Mouse (Mus musculus) forebrain, postnatal 0 days (tissue): ENCODE data around the gene Sarnp. TPM values are rescaled to one million over a fixed set of nuclear protein-coding genes. Genes with fewer than 3 reads are reported as not detected.
A peak's percentile ranks its signal among the peaks of the same experiment; 100 is the strongest.

Experiments
- ATAC-seq: fragments of 200-750 bp; cut with Nextera tagmentation; 2 replicates; pipeline ENCODE4 v1.8.0; 2017; ENCODE audit warnings: mild to moderate bottlenecking, moderate library complexity
- DNase-seq: peaks from one replicate; pipeline ENCODE4 v3.0.0-alpha.2; 2015
- H3K27ac ChIP-seq: fragments of 300-500 bp; sonication (generic); 2 replicates; pipeline ENCODE4 v1.5.1; 2014; ENCODE audit warnings: low read depth, mild to moderate bottlenecking, antibody characterized with exemption, low read length, moderate library complexity, mixed read lengths
- H3K27me3 ChIP-seq: fragments of 300-500 bp; sonication (generic); 2 replicates; pipeline ENCODE4 v1.6.1; 2014; ENCODE audit warnings: mild to moderate bottlenecking, low read length, mixed read lengths; ENCODE audit not compliant: insufficient read depth
- H3K36me3 ChIP-seq: fragments of 300-500 bp; sonication (generic); 2 replicates; pipeline ENCODE4 v1.6.1; 2014; ENCODE audit warnings: mild to moderate bottlenecking, moderate library complexity; ENCODE audit not compliant: insufficient read depth
- H3K4me1 ChIP-seq: fragments of 300-500 bp; sonication (generic); 2 replicates; pipeline ENCODE4 v1.6.1; 2014; ENCODE audit warnings: antibody characterized with exemption; ENCODE audit not compliant: insufficient read depth
- H3K4me2 ChIP-seq: fragments of 300-500 bp; sonication (generic); 2 replicates; pipeline ENCODE4 v1.6.1; 2014; ENCODE audit warnings: low read depth, mild to moderate bottlenecking, moderate library complexity
- H3K4me3 ChIP-seq: fragments of 300-500 bp; sonication (generic); 2 replicates; pipeline ENCODE4 v1.5.1; 2014; ENCODE audit warnings: low read depth, low read length, mixed read lengths
- H3K9ac ChIP-seq: fragments of 300-500 bp; sonication (generic); 2 replicates; pipeline ENCODE4 v1.6.1; 2014; ENCODE audit warnings: mild to moderate bottlenecking
- H3K9me3 ChIP-seq: fragments of 300-500 bp; sonication (generic); 2 replicates; pipeline ENCODE4 v1.6.1; 2016; ENCODE audit warnings: low read length
- CTCF ChIP-seq: sonication (generic); IDR thresholded peaks from 2 replicates; pipeline ENCODE4 v1.5.1; 2016; ENCODE audit warnings: antibody characterized with exemption, control low read depth, low read depth
- WGBS: fragments of 180-500 bp; shearing (Covaris S2); extraction: QIAGEN DNeasy Blood & Tissue Kit; methylation state at CpG from one replicate; pipeline ENCODE4 v1.1.7; 2014; 5-methylcytosine and 5-hydroxymethylcytosine counted together
- polyA plus RNA-seq: library from polyadenylated mRNA; unstranded; fragments of >200 nt; fragmentation: Nextera tagmentation; extraction: Ambion mirVana; gene quantifications from 2 replicates; pipeline ENCODE4 v1.2.1, GENCODE M21; 2015
- total RNA-seq: library from RNA; depleted of rRNA; stranded (reverse); fragments of >200 nt; gene quantifications from 2 replicates; pipeline ENCODE4 v1.2.3, GENCODE M21; 2014

Sarnp gene
- total and polyA plus RNA-seq, 2 experiments from 2014 or later = 54.6 to 146 TPM

DNA sequence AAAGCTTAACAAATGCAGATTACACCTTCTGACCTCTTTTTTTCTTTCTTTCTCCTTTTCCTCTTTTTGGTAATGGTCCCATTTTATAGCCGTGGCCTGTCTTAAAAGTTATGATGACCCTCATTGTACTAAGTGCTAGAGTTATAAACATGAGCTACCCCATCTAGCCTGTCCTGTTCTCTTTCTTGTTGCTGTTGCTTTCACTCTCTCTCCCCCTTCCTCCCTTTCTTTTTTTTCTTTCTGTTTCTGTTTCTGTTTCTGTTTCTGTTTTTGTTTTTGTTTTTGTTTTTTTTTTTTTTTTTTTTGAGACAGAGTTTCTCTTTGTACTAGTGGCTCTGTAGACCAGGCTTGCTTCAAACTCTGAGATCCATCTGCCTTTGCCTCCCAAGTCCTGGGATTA is 49.4 kb downstream of the Sarnp start:
- ATAC-seq (no peak), DNase-seq (no peak)
- H3K27me3 ChIP-seq = no peaks in the 10 kb centered on the region
- no peaks in the 10 kb centered on the region for H3K9me3 ChIP-seq
- 96% methylated on average over 1 of the region's 1 CpGs for WGBS
- no peak overlapping the region for H3K4me2 ChIP-seq
- no peak overlapping the region for H3K9ac ChIP-seq
- no peak for TF ChIP-seq CTCF
- peaks cover 21% of the 10 kb centered on the region for H3K36me3 ChIP-seq
- no peak overlapping the region for H3K27ac ChIP-seq
- H3K4me3 ChIP-seq = no peak overlapping the region
- no peaks in the 10 kb centered on the region for H3K4me1 ChIP-seq

GRCm38 (mm10) chr10:128870341-128870740 is 53.2 kb downstream of the Sarnp start:
- ATAC-seq (no peak), DNase-seq (no peak)
- Histone ChIP-seq H3K4me2 (no peak overlapping the region), H3K27ac (no peak overlapping the region), H3K36me3 (peaks cover 36% of the 10 kb centered on the region), H3K4me1 (no peaks in the 10 kb centered on the region), H3K9ac (no peak overlapping the region), H3K4me3 (no peak overlapping the region), H3K27me3 (no peaks in the 10 kb centered on the region), H3K9me3 (no peaks in the 10 kb centered on the region)
- TF ChIP-seq CTCF = no peak
- 85% methylated on average over 3 of the region's 3 CpGs for WGBS

DNA sequence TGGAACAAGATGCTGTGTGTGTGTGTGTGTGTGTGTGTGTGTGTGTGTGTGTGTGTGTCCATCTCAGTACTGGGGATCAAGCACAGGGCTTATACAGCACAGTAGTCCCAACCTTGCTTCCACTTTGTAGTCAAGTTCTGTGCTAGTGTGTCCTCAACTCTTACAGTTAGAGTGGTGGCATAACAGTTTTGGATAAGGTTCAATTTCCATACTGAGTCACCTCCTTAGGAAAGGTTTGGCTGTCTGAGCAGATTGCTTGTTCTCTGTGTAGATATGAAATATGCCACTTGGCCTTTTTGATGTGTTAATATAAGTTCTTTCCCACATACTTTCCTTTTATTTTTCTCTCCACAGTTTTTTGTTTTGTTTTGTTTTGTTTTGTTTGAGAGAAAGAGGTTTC is 61.2 kb downstream of the Sarnp start:
- DNase-seq (no peak), ATAC-seq (no peak)
- H3K4me1 ChIP-seq = no peaks in the 10 kb centered on the region
- H3K4me2 ChIP-seq = no peak overlapping the region
- no peak overlapping the region for H3K4me3 ChIP-seq
- H3K27ac ChIP-seq = no peak overlapping the region
- H3K36me3 ChIP-seq = peaks cover 13% of the 10 kb centered on the region
- H3K27me3 ChIP-seq = no peaks in the 10 kb centered on the region
- TF ChIP-seq CTCF = no peak
- H3K9me3 ChIP-seq = no peaks in the 10 kb centered on the region
- H3K9ac ChIP-seq = no peak overlapping the region

GRCm38 (mm10) chr10:128878811-128879210 is 61.7 kb downstream of the Sarnp start:
- WGBS = 95% methylated on average over 2 of the region's 2 CpGs
- TF ChIP-seq CTCF = no peak
- H3K4me1 ChIP-seq = no peaks in the 10 kb centered on the region
- H3K36me3 ChIP-seq = peaks cover 8% of the 10 kb centered on the region; the same call in 1 of the 2 replicates
- no peak for DNase-seq
- H3K9ac ChIP-seq = no peak overlapping the region
- no peak overlapping the region for H3K4me3 ChIP-seq
- no peaks in the 10 kb centered on the region for H3K9me3 ChIP-seq
- H3K4me2 ChIP-seq = no peak overlapping the region
- ATAC-seq = no peak
- H3K27ac ChIP-seq = no peak overlapping the region
- H3K27me3 ChIP-seq = no peaks in the 10 kb centered on the region

- ATAC-seq (no peak), DNase-seq (no peak)
- no peak for TF ChIP-seq CTCF
- H3K4me1 ChIP-seq = no peaks in the 10 kb centered on the region
- 81% methylated on average over 5 of the region's 5 CpGs for WGBS
- H3K36me3 ChIP-seq = peaks cover 13% of the 10 kb centered on the region; the same call in 1 of the 2 replicates
- H3K9ac ChIP-seq = no peak overlapping the region
- no peaks in the 10 kb centered on the region for H3K9me3 ChIP-seq
- no peak overlapping the region for H3K27ac ChIP-seq
- no peaks in the 10 kb centered on the region for H3K27me3 ChIP-seq
- H3K4me2 ChIP-seq = no peak overlapping the region
- H3K4me3 ChIP-seq = no peak overlapping the region
Observed at GRCm38 (mm10) chr10:128882067-128882466, 64.9 kb downstream of the Sarnp start.

- 0 out of 2 replicates have a peak overlapping the region, but pooled peaks have one; percentile 15 for H3K27ac ChIP-seq
Observed at GRCm38 (mm10) chr10:128888941-128889827, 72.1 kb downstream of the Sarnp start.

GRCm38 (mm10) chr10:128889846-128890245 is 72.7 kb downstream of the Sarnp start:
- ATAC-seq (no peak), DNase-seq (no peak)
- no peaks in the 10 kb centered on the region for H3K9me3 ChIP-seq
- peaks cover 18% of the 10 kb centered on the region for H3K4me1 ChIP-seq
- 0% methylated on average over 1 of the region's 2 CpGs for WGBS
- peaks cover 11% of the 10 kb centered on the region; the same call in 1 of the 2 replicates for H3K36me3 ChIP-seq
- H3K9ac ChIP-seq = no peak overlapping the region
- peak overlapping the region; percentile 86 for H3K4me3 ChIP-seq
- no peak overlapping the region for H3K27ac ChIP-seq
- no peak for TF ChIP-seq CTCF
- H3K27me3 ChIP-seq = no peaks in the 10 kb centered on the region
- peak overlapping the region; percentile 82 for H3K4me2 ChIP-seq

More at GRCm38 (mm10) chr10:128888941-128889827, 72.1 kb downstream of the Sarnp start:
- H3K36me3 ChIP-seq = peaks cover 13% of the 10 kb centered on the region; the same call in 1 of the 2 replicates
- H3K4me1 ChIP-seq = peaks cover 18% of the 10 kb centered on the region
- peak overlapping the region; percentile 39 for H3K9ac ChIP-seq
- H3K4me3 ChIP-seq = peak overlapping the region; percentile 33
- no peak for TF ChIP-seq CTCF
- H3K27me3 ChIP-seq = no peaks in the 10 kb centered on the region
- H3K4me2 ChIP-seq = peak overlapping the region; percentile 82
- DNase-seq (no peak), ATAC-seq (0 out of 2 replicates have a peak, but pooled peaks have one; percentile 10)
- H3K9me3 ChIP-seq = no peaks in the 10 kb centered on the region
- 4% methylated on average over 7 of the region's 7 CpGs for WGBS
